Mouse (Mus musculus): ENCODE measurements around the gene Uck1. TPM values are rescaled to one million over a fixed set of nuclear protein-coding genes. Genes with fewer than 3 reads are reported as not detected.

The Uck1 gene
- polyA plus RNA-seq, 1 experiment from 2014 or later = 32.2 TPM

- WGBS = 71% methylated on average over 5 of the region's 5 CpGs
- peaks cover 27% of the 10 kb centered on the region for H3K36me3 ChIP-seq (ENCODE audit: control insufficient read depth, insufficient read depth, low read length)
- no peak overlapping the region for H3K9ac ChIP-seq (ENCODE audit: low read length)
- H3K27me3 ChIP-seq (ENCODE audit: control insufficient read depth, insufficient read depth, low read length) = no peaks in the 10 kb centered on the region
- no peak overlapping the region for H3K4me2 ChIP-seq (replicated peaks; ENCODE audit: low read depth)
- ATAC-seq (ENCODE audit: low FRiP score, low TSS enrichment) (no peak), DNase-seq (ENCODE audit: low spot score) (no peak)
- no peak overlapping the region for H3K27ac ChIP-seq (replicated peaks)
- TF ChIP-seq EP300 (optimal IDR thresholded peaks at IDR 0.05) = no peak
- no peak for TF ChIP-seq CTCF (IDR thresholded peaks at IDR 0.05; ENCODE audit: low read depth)
- H3K4me1 ChIP-seq (replicated peaks; ENCODE audit: control insufficient read depth, insufficient read depth) = no peaks in the 10 kb centered on the region
- H3K9me3 ChIP-seq (ENCODE audit: control insufficient read depth, low read length) = no peaks in the 10 kb centered on the region
- H3K4me3 ChIP-seq (ENCODE audit: low read depth, low read length) = no peak overlapping the region
Measured at GRCm38 (mm10) chr2:32254563-32254962, 5.4 kb downstream of the Uck1 start.

GRCm38 (mm10) chr2:32253352-32253751 is 6.6 kb downstream of the Uck1 start:
- H3K27ac ChIP-seq (replicated peaks) = no peak overlapping the region
- ATAC-seq (ENCODE audit: low FRiP score, low TSS enrichment) (0 out of 2 replicates have a peak, but pooled peaks have one; percentile 16), DNase-seq (ENCODE audit: low spot score) (no peak)
- no peaks in the 10 kb centered on the region for H3K27me3 ChIP-seq (ENCODE audit: control insufficient read depth, insufficient read depth, low read length)
- H3K36me3 ChIP-seq (ENCODE audit: control insufficient read depth, insufficient read depth, low read length) = peaks cover 27% of the 10 kb centered on the region
- no peak overlapping the region for H3K4me2 ChIP-seq (replicated peaks; ENCODE audit: low read depth)
- no peak overlapping the region for H3K9ac ChIP-seq (ENCODE audit: low read length)
- H3K4me1 ChIP-seq (replicated peaks; ENCODE audit: control insufficient read depth, insufficient read depth) = no peaks in the 10 kb centered on the region
- H3K4me3 ChIP-seq (ENCODE audit: low read depth, low read length) = no peak overlapping the region
- no peaks in the 10 kb centered on the region for H3K9me3 ChIP-seq (ENCODE audit: control insufficient read depth, low read length)
- WGBS = 65% methylated on average over 1 of the region's 1 CpGs
- TF ChIP-seq EP300 (optimal IDR thresholded peaks at IDR 0.05) (no peak), CTCF (IDR thresholded peaks at IDR 0.05; ENCODE audit: low read depth) (no peak)

- no peaks in the 10 kb centered on the region for H3K27me3 ChIP-seq (ENCODE audit: control insufficient read depth, insufficient read depth, low read length)
- no peaks in the 10 kb centered on the region for H3K9me3 ChIP-seq (ENCODE audit: control insufficient read depth, low read length)
- peaks cover 26% of the 10 kb centered on the region for H3K36me3 ChIP-seq (ENCODE audit: control insufficient read depth, insufficient read depth, low read length)
- no peak overlapping the region for H3K4me3 ChIP-seq (ENCODE audit: low read depth, low read length)
- WGBS = 74% methylated on average over 5 of the region's 5 CpGs
- no peak for DNase-seq (ENCODE audit: low spot score)
- no peak overlapping the region for H3K27ac ChIP-seq (replicated peaks)
- no peak overlapping the region for H3K4me2 ChIP-seq (replicated peaks; ENCODE audit: low read depth)
- TF ChIP-seq EP300 (optimal IDR thresholded peaks at IDR 0.05) (no peak), CTCF (IDR thresholded peaks at IDR 0.05; ENCODE audit: low read depth) (no peak)
- H3K4me1 ChIP-seq (replicated peaks; ENCODE audit: control insufficient read depth, insufficient read depth) = no peaks in the 10 kb centered on the region
- H3K9ac ChIP-seq (ENCODE audit: low read length) = no peak overlapping the region
- no peak for ATAC-seq (ENCODE audit: low FRiP score, low TSS enrichment)
Measured at GRCm38 (mm10) chr2:32252658-32253057, 7.3 kb downstream of the Uck1 start.

GRCm38 (mm10) chr2:32251791-32252527 is 8.0 kb downstream of the Uck1 start:
- no peak overlapping the region for H3K4me3 ChIP-seq (ENCODE audit: low read depth, low read length)
- DNase-seq (ENCODE audit: low spot score) = no peak
- no peaks in the 10 kb centered on the region for H3K9me3 ChIP-seq (ENCODE audit: control insufficient read depth, low read length)
- no peak overlapping the region for H3K9ac ChIP-seq (ENCODE audit: low read length)
- peaks cover 24% of the 10 kb centered on the region for H3K36me3 ChIP-seq (ENCODE audit: control insufficient read depth, insufficient read depth, low read length)
- ATAC-seq (ENCODE audit: low FRiP score, low TSS enrichment) = no peak
- H3K4me2 ChIP-seq (replicated peaks; ENCODE audit: low read depth) = no peak overlapping the region
- no peaks in the 10 kb centered on the region for H3K27me3 ChIP-seq (ENCODE audit: control insufficient read depth, insufficient read depth, low read length)
- 51% methylated on average over 12 of the region's 12 CpGs for WGBS
- no peak for TF ChIP-seq EP300 (optimal IDR thresholded peaks at IDR 0.05)
- no peak for TF ChIP-seq CTCF (IDR thresholded peaks at IDR 0.05; ENCODE audit: low read depth)
- H3K4me1 ChIP-seq (replicated peaks; ENCODE audit: control insufficient read depth, insufficient read depth) = no peaks in the 10 kb centered on the region
- no peak overlapping the region for H3K27ac ChIP-seq (replicated peaks)

- WGBS = 70% methylated on average over 10 of the region's 10 CpGs
- Histone ChIP-seq H3K36me3 (ENCODE audit: control insufficient read depth, insufficient read depth, low read length) (peaks cover 16% of the 10 kb centered on the region), H3K4me2 (replicated peaks; ENCODE audit: low read depth) (no peak overlapping the region)
Measured at GRCm38 (mm10) chr2:32248377-32249361, 11.3 kb downstream of the Uck1 start.

More at GRCm38 (mm10) chr2:32248377-32249361, 11.3 kb downstream of the Uck1 start:
- Histone ChIP-seq H3K27me3 (ENCODE audit: control insufficient read depth, insufficient read depth, low read length) (no peaks in the 10 kb centered on the region), H3K9ac (ENCODE audit: low read length) (no peak overlapping the region), H3K9me3 (ENCODE audit: control insufficient read depth, low read length) (no peaks in the 10 kb centered on the region), H3K27ac (replicated peaks) (no peak overlapping the region), H3K4me1 (replicated peaks; ENCODE audit: control insufficient read depth, insufficient read depth) (no peaks in the 10 kb centered on the region), H3K4me3 (ENCODE audit: low read depth, low read length) (no peak overlapping the region)
- DNase-seq (ENCODE audit: low spot score) = no peak
- no peak for ATAC-seq (ENCODE audit: low FRiP score, low TSS enrichment)
- TF ChIP-seq CTCF (IDR thresholded peaks at IDR 0.05; ENCODE audit: low read depth) (no peak), EP300 (optimal IDR thresholded peaks at IDR 0.05) (no peak)

Measured in stomach, postnatal 0 days (tissue).